Mouse (Mus musculus) ovary, adult 2 months (tissue): ENCODE data around the gene Hsfy2. TPM values are rescaled to one million over a fixed set of nuclear protein-coding genes. Genes with fewer than 3 reads are reported as not detected.

Experiments used
- polyA plus RNA-seq: library from polyadenylated mRNA; depleted of rRNA; stranded (reverse); fragments of >200 nt; gene quantifications from 2 replicates; pipeline ENCODE4 v1.2.3, GENCODE M21; 2012; rRNA removed

Gene Hsfy2
- polyA plus RNA-seq: not detected in 2 replicates

DNA sequence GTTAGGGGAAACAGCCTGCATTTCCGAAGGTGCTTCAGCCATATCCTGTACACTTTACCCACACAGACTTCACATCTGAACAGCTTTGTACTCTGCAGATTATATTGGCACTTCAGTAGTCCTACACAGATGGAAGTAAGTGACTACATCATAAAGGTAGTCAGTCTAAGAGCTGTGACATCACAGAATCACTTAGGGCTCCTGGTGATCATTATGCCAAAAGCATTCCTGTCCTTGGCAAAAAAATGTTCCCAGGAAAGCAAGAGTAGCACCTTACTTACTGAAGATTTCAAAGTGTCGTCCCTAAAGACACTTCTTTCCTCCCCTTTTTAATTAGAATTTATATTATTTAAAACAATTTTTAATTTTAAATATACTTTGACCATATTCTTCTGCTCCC, at the start of gene Hsfy2:
Hsfy2 (minus strand) TSS at position 101 of the 400 bp plus-strand sequence.

